Mouse (Mus musculus) forebrain, embryonic 10.5 days (tissue): ENCODE measurements around the gene Gbgt1. TPM values are rescaled to one million over a fixed set of nuclear protein-coding genes. Genes with fewer than 3 reads are reported as not detected.
"Not testable (repeated sequence)": the region's sequence is repeated elsewhere in the genome, so short reads cannot be mapped to it uniquely, and the experiment has no call there.

Experiments used
- DNase-seq: peaks from one replicate; pipeline ENCODE4 v3.0.0-alpha.2; 2017; ENCODE audit warnings: low spot score; ENCODE audit errors: extremely low spot score
- H3K27ac ChIP-seq: fragments of 300-500 bp; sonication (generic); 2 replicates; pipeline ENCODE4 v1.5.1; 2016; ENCODE audit warnings: mild to moderate bottlenecking
- H3K27me3 ChIP-seq: fragments of 300-500 bp; sonication (generic); 2 replicates; pipeline ENCODE4 v1.6.1; 2016; ENCODE audit warnings: mild to moderate bottlenecking; ENCODE audit not compliant: poor library complexity, severe bottlenecking
- H3K36me3 ChIP-seq: fragments of 300-500 bp; sonication (generic); replicated peaks from 2 replicates; pipeline ENCODE4 v1.6.1; 2016; ENCODE audit warnings: mild to moderate bottlenecking, moderate library complexity
- H3K4me1 ChIP-seq: fragments of 300-500 bp; sonication (generic); 2 replicates; pipeline ENCODE4 v1.6.1; 2016
- H3K4me3 ChIP-seq: fragments of 300-500 bp; sonication (generic); 2 replicates; pipeline ENCODE4 v1.5.1; 2016; ENCODE audit warnings: mild to moderate bottlenecking, moderate library complexity
- H3K9me3 ChIP-seq: fragments of 300-500 bp; sonication (generic); 2 replicates; pipeline ENCODE4 v1.6.1; 2016; ENCODE audit warnings: mild to moderate bottlenecking, moderate library complexity
- WGBS: fragments of 180-500 bp; shearing (Covaris S2); methylation state at CpG from one replicate; pipeline ENCODE4 v1.1.7; 2016; 5-methylcytosine and 5-hydroxymethylcytosine counted together
- polyA plus RNA-seq: library from polyadenylated mRNA; unstranded; fragments of >200 nt; fragmentation: Nextera tagmentation; extraction: Ambion mirVana; gene quantifications from 2 replicates; pipeline ENCODE4 v1.2.1, GENCODE M21; 2016

Gbgt1 gene
- polyA plus RNA-seq, 1 experiment from 2014 or later = not detected

- H3K4me1 ChIP-seq = peaks cover 17% of the 10 kb centered on the region
- not testable (repeated sequence) for H3K4me3 ChIP-seq, H3K27me3 ChIP-seq, H3K27ac ChIP-seq, DNase-seq
- H3K9me3 ChIP-seq = peaks cover 13% of the 10 kb centered on the region; the same call in 1 of the 2 replicates
- 93% methylated on average over 8 of the region's 8 CpGs for WGBS
- H3K36me3 ChIP-seq = peaks cover 49% of the 10 kb centered on the region
These were observed 24.7 kb upstream of the Gbgt1 start for GRCm38 (mm10) chr2:28472011-28472410.

GRCm38 (mm10) chr2:28477993-28478392, 18.7 kb upstream of the Gbgt1 start:
- not testable (repeated sequence) for H3K27ac ChIP-seq, H3K9me3 ChIP-seq, DNase-seq, H3K27me3 ChIP-seq, H3K36me3 ChIP-seq, H3K4me3 ChIP-seq, H3K4me1 ChIP-seq
- WGBS = 89% methylated on average over 5 of the region's 5 CpGs

- Histone ChIP-seq H3K27me3 (no peaks in the 10 kb centered on the region), H3K27ac (no peak overlapping the region), H3K4me3 (no peak overlapping the region), H3K9me3 (no peaks in the 10 kb centered on the region), H3K36me3 (no peaks in the 10 kb centered on the region), H3K4me1 (peaks cover 5% of the 10 kb centered on the region; the same call in 1 of the 2 replicates)
- WGBS = 85% methylated on average over 20 of the region's 20 CpGs
- DNase-seq = no peak
These were observed 17.2 kb upstream of the Gbgt1 start for GRCm38 (mm10) chr2:28479208-28480204.

GRCm38 (mm10) chr2:28483861-28484260, 12.8 kb upstream of the Gbgt1 start:
- DNase-seq = no peak
- Histone ChIP-seq H3K4me3 (no peak overlapping the region), H3K4me1 (peaks cover 5% of the 10 kb centered on the region; the same call in 1 of the 2 replicates), H3K27ac (no peak overlapping the region), H3K27me3 (no peaks in the 10 kb centered on the region), H3K9me3 (no peaks in the 10 kb centered on the region), H3K36me3 (no peaks in the 10 kb centered on the region)
- WGBS = 79% methylated on average over 2 of the region's 2 CpGs

- no peaks in the 10 kb centered on the region for H3K4me1 ChIP-seq
- no peak overlapping the region for H3K4me3 ChIP-seq
- H3K36me3 ChIP-seq = no peaks in the 10 kb centered on the region
- H3K27ac ChIP-seq = no peak overlapping the region
- 89% methylated on average over 2 of the region's 2 CpGs for WGBS
- DNase-seq = no peak
- 0 out of 2 replicates have a peak, but pooled peaks cover 3% of the 10 kb centered on the region for H3K9me3 ChIP-seq
- no peaks in the 10 kb centered on the region for H3K27me3 ChIP-seq
These were observed 2.2 kb upstream of the Gbgt1 start for GRCm38 (mm10) chr2:28494521-28494920.

GRCm38 (mm10) chr2:28495207-28495756, 1.4 kb upstream of the Gbgt1 start:
- H3K27me3 ChIP-seq = no peaks in the 10 kb centered on the region

GRCm38 (mm10) chr2:28495801-28496595, 693 bp upstream of the Gbgt1 start:
- H3K27ac ChIP-seq = no peak overlapping the region
- H3K27me3 ChIP-seq = no peaks in the 10 kb centered on the region
- 0 out of 2 replicates have a peak, but pooled peaks cover 3% of the 10 kb centered on the region for H3K9me3 ChIP-seq
- H3K4me3 ChIP-seq = no peak overlapping the region
- 91% methylated on average over 16 of the region's 16 CpGs for WGBS
- no peak for DNase-seq
- no peaks in the 10 kb centered on the region for H3K36me3 ChIP-seq
- no peaks in the 10 kb centered on the region for H3K4me1 ChIP-seq

More at GRCm38 (mm10) chr2:28495207-28495756, 1.4 kb upstream of the Gbgt1 start:
- DNase-seq = no peak
- Histone ChIP-seq H3K4me1 (no peaks in the 10 kb centered on the region), H3K27ac (no peak overlapping the region), H3K9me3 (0 out of 2 replicates have a peak, but pooled peaks cover 3% of the 10 kb centered on the region), H3K36me3 (no peaks in the 10 kb centered on the region), H3K4me3 (no peak overlapping the region)
- WGBS = 89% methylated on average over 14 of the region's 14 CpGs

GRCm38 (mm10) chr2:28497561-28497960, 870 bp downstream of the Gbgt1 start:
- no peaks in the 10 kb centered on the region for H3K27me3 ChIP-seq

GRCm38 (mm10) chr2:28498431-28498830, 1.7 kb downstream of the Gbgt1 start:
- no peak overlapping the region for H3K4me3 ChIP-seq
- 88% methylated on average over 4 of the region's 4 CpGs for WGBS
- no peak for DNase-seq

More at GRCm38 (mm10) chr2:28497561-28497960, 870 bp downstream of the Gbgt1 start:
- no peaks in the 10 kb centered on the region for H3K4me1 ChIP-seq
- DNase-seq = no peak
- no peak overlapping the region for H3K27ac ChIP-seq
- no peak overlapping the region for H3K4me3 ChIP-seq
- H3K9me3 ChIP-seq = 0 out of 2 replicates have a peak, but pooled peaks cover 3% of the 10 kb centered on the region
- WGBS = 83% methylated on average over 5 of the region's 5 CpGs
- no peaks in the 10 kb centered on the region for H3K36me3 ChIP-seq

GRCm38 (mm10) chr2:28502987-28503386, 6.3 kb downstream of the Gbgt1 start:
- H3K27me3 ChIP-seq = no peaks in the 10 kb centered on the region
- no peak overlapping the region for H3K27ac ChIP-seq
- WGBS = 89% methylated on average over 10 of the region's 10 CpGs
- H3K4me3 ChIP-seq = no peak overlapping the region
- no peak for DNase-seq
- no peaks in the 10 kb centered on the region for H3K36me3 ChIP-seq
- no peaks in the 10 kb centered on the region for H3K4me1 ChIP-seq
- H3K9me3 ChIP-seq = no peaks in the 10 kb centered on the region

More at GRCm38 (mm10) chr2:28498431-28498830, 1.7 kb downstream of the Gbgt1 start:
- Histone ChIP-seq H3K27ac (no peak overlapping the region), H3K36me3 (no peaks in the 10 kb centered on the region), H3K9me3 (0 out of 2 replicates have a peak, but pooled peaks cover 3% of the 10 kb centered on the region), H3K4me1 (no peaks in the 10 kb centered on the region), H3K27me3 (no peaks in the 10 kb centered on the region)

GRCm38 (mm10) chr2:28504676-28505075, 8.0 kb downstream of the Gbgt1 start:
- Histone ChIP-seq H3K36me3 (no peaks in the 10 kb centered on the region), H3K4me3 (no peak overlapping the region), H3K27me3 (no peaks in the 10 kb centered on the region), H3K4me1 (no peaks in the 10 kb centered on the region), H3K27ac (no peak overlapping the region), H3K9me3 (no peaks in the 10 kb centered on the region)
- DNase-seq = no peak
- 93% methylated on average over 13 of the region's 13 CpGs for WGBS

- Histone ChIP-seq H3K36me3 (no peaks in the 10 kb centered on the region), H3K4me1 (no peaks in the 10 kb centered on the region), H3K4me3 (no peak within 1 kb of the TSS), H3K27me3 (peaks cover 2% of the 10 kb centered on the region), H3K27ac (no peak within 1 kb of the TSS), H3K9me3 (no peaks in the 10 kb centered on the region)
- DNase-seq = no peak
- 80% methylated on average over 3 of the region's 3 CpGs for WGBS
These were observed 9.1 kb downstream of the Gbgt1 start, which contains the start of gene Gm10134 for GRCm38 (mm10) chr2:28505795-28506194. Gene Gm10134 (plus strand): TSS chr2:28506095.
